Mouse (Mus musculus): ENCODE results near the gene Sccpdh. TPM values are rescaled to one million over a fixed set of nuclear protein-coding genes. Genes with fewer than 3 reads are reported as not detected.
"Not testable (repeated sequence)": the region's sequence is repeated elsewhere in the genome, so short reads cannot be mapped to it uniquely, and the experiment has no call there.

Gene Sccpdh
- total and polyA plus RNA-seq, 2 experiments, result 1.4 to 4.8 TPM

DNA sequence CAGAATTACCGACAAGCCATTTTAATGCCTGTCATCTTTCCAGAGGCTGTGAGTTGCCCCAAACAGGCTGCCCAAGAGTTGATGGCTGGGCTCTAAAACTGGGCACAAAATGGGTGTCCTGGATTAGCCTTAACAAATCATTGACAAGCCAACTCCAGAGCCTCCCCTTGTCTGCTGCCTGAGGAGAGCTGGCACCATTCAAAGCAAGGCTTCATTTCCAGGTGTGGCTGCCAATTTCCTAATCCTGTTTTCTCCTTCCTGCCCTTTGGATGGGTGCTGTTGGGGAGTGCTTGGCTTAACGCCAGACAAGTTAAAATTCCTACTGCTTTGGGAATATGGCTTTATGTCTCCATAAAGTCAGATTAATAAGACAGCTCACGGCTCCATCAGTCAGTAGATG, 23.9 kb upstream of the Sccpdh start:
- Histone ChIP-seq H3K4me3 (ENCODE audit: insufficient read depth, low read depth, low read length) (no peak overlapping the region), H3K36me3 (ENCODE audit: control insufficient read depth, insufficient read depth, low read length) (no peaks in the 10 kb centered on the region), H3K9ac (ENCODE audit: low read depth, low read length) (no peak overlapping the region), H3K27me3 (ENCODE audit: control insufficient read depth, insufficient read depth, low read length) (no peaks in the 10 kb centered on the region), H3K79me2 (ENCODE audit: control insufficient read depth, insufficient read depth, low read length) (no peaks in the 10 kb centered on the region), H3K27ac (replicated peaks; ENCODE audit: insufficient read depth, low read depth, low read length) (no peak overlapping the region), H3K4me1 (ENCODE audit: control insufficient read depth, insufficient read depth, low read length) (peaks cover 1% of the 10 kb centered on the region; the same call in 1 of the 2 replicates)
- peak; percentile 80 for DNase-seq (ENCODE audit: extremely low read depth, low read depth, low spot score)
- TF ChIP-seq CTCF (IDR thresholded peaks at IDR 0.05; ENCODE audit: low read depth, low read length) (no peak), POLR2A (IDR thresholded peaks at IDR 0.05; ENCODE audit: extremely low read depth, insufficient read depth, low read length) (no peak)
- 45% methylated on average over 3 of the region's 3 CpGs for WGBS

DNA sequence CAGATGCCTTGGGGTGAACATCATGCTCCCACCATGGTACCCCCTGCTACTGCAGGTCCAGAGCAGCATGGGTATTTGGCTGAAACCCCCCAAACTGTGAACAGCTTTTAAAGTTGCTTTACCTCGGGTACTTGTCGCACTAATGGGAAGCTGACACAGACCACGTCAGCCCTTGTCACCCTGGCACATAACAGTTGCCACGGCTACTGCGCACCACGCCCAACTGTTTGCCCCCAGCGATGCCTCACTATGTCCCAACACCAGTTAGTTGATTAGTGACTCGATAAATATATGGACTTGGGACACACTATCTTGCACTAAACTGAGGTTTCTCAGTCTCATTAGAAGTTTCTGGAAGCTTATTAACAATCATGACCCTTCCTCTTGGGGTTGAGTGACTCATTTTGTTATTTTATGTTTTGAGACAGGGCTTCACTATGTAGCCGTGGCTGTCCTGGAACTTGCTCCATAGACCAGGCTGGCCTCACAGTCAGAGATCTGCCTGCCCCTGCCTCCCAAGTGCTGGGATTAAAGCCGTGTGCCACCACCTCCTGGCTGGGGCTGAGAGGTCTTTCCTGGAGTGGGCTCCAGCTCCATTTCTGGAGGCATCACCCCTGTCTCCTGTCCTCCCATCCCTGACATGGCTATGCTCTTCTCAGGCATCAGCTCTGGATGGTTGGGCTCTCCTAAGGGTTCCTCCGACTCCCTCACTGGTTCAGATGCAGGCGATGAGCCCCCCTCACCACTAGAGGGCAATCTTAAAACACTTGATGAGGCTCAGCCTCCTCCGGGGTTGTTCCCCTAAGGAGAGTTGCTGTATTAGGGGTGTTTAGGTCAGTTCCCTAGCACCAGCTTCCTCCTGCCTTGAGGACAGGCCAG, 22.7 kb upstream of the Sccpdh start:
- H3K27me3 ChIP-seq (ENCODE audit: control insufficient read depth, insufficient read depth, low read length), result no peaks in the 10 kb centered on the region
- TF ChIP-seq CTCF (IDR thresholded peaks at IDR 0.05; ENCODE audit: low read depth, low read length) (peak; percentile 80), POLR2A (IDR thresholded peaks at IDR 0.05; ENCODE audit: extremely low read depth, insufficient read depth, low read length) (no peak)
- WGBS, result 57% methylated on average over 13 of the region's 13 CpGs
- no peak overlapping the region for H3K9ac ChIP-seq (ENCODE audit: low read depth, low read length)
- DNase-seq (ENCODE audit: extremely low read depth, low read depth, low spot score), result peak; percentile 41
- H3K36me3 ChIP-seq (ENCODE audit: control insufficient read depth, insufficient read depth, low read length), result no peaks in the 10 kb centered on the region
- peaks cover 1% of the 10 kb centered on the region; the same call in 1 of the 2 replicates for H3K4me1 ChIP-seq (ENCODE audit: control insufficient read depth, insufficient read depth, low read length)
- H3K79me2 ChIP-seq (ENCODE audit: control insufficient read depth, insufficient read depth, low read length), result no peaks in the 10 kb centered on the region
- H3K27ac ChIP-seq (replicated peaks; ENCODE audit: insufficient read depth, low read depth, low read length), result no peak overlapping the region
- H3K4me3 ChIP-seq (ENCODE audit: insufficient read depth, low read depth, low read length), result no peak overlapping the region

DNA sequence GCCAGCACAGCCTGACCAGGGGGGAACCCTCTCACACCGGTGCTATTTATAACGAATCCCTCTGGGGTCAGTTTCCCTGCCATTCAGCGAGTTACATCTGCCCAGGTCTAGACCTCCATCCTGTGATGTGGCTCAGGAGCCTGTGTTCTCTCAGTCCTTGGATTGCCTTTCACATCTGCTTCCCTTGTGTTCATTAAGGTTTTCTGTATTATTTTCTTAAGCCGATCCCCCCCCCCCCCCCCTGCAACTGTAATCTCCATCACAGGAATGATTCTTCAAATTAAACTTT, 22.1 kb upstream of the Sccpdh start:
- Histone ChIP-seq H3K27me3 (ENCODE audit: control insufficient read depth, insufficient read depth, low read length) (no peaks in the 10 kb centered on the region), H3K79me2 (ENCODE audit: control insufficient read depth, insufficient read depth, low read length) (no peaks in the 10 kb centered on the region), H3K27ac (replicated peaks; ENCODE audit: insufficient read depth, low read depth, low read length) (no peak overlapping the region), H3K36me3 (ENCODE audit: control insufficient read depth, insufficient read depth, low read length) (no peaks in the 10 kb centered on the region), H3K9ac (ENCODE audit: low read depth, low read length) (no peak overlapping the region), H3K4me1 (ENCODE audit: control insufficient read depth, insufficient read depth, low read length) (peaks cover 1% of the 10 kb centered on the region; the same call in 1 of the 2 replicates), H3K4me3 (ENCODE audit: insufficient read depth, low read depth, low read length) (no peak overlapping the region)
- 18% methylated on average over 4 of the region's 4 CpGs for WGBS
- TF ChIP-seq POLR2A (IDR thresholded peaks at IDR 0.05; ENCODE audit: extremely low read depth, insufficient read depth, low read length) (no peak), CTCF (IDR thresholded peaks at IDR 0.05; ENCODE audit: low read depth, low read length) (no peak)
- DNase-seq (ENCODE audit: extremely low read depth, low read depth, low spot score), result no peak

GRCm38 (mm10) chr1:179648678-179649077, 19.3 kb upstream of the Sccpdh start:
- H3K36me3 ChIP-seq (ENCODE audit: control insufficient read depth, insufficient read depth, low read length); DNase-seq (ENCODE audit: extremely low read depth, low read depth, low spot score); H3K4me1 ChIP-seq (ENCODE audit: control insufficient read depth, insufficient read depth, low read length); H3K27me3 ChIP-seq (ENCODE audit: control insufficient read depth, insufficient read depth, low read length); H3K9ac ChIP-seq (ENCODE audit: low read depth, low read length); H3K4me3 ChIP-seq (ENCODE audit: insufficient read depth, low read depth, low read length); H3K27ac ChIP-seq (replicated peaks; ENCODE audit: insufficient read depth, low read depth, low read length); H3K79me2 ChIP-seq (ENCODE audit: control insufficient read depth, insufficient read depth, low read length): not testable (repeated sequence)
- 60% methylated on average over 4 of the region's 5 CpGs for whole genome bisulfite sequencing

DNA sequence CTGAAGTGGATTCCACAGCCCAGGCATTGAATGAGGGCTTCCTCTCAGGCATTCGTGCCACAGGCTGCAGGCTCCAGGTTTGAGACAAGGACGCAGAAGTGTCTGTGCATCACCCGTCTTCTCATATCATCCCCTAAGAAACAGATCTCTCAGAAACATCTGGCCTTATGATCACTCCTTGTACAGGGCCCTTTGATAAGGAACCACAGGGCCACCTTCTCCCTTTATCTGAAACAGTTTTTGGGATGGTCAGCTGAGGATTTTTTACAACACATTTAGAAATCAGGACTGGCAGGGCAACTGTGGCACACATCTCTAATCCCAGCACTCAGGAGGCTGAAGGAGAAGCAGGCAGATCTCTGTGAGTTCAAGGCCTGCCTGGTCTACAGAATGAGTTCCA, 18.7 kb upstream of the Sccpdh start:
- no peak for DNase-seq (ENCODE audit: extremely low read depth, low read depth, low spot score)
- H3K4me1 ChIP-seq (ENCODE audit: control insufficient read depth, insufficient read depth, low read length), result peaks cover 1% of the 10 kb centered on the region; the same call in 1 of the 2 replicates
- no peak overlapping the region for H3K4me3 ChIP-seq (ENCODE audit: insufficient read depth, low read depth, low read length)
- H3K79me2 ChIP-seq (ENCODE audit: control insufficient read depth, insufficient read depth, low read length), result no peaks in the 10 kb centered on the region
- no peak overlapping the region for H3K27ac ChIP-seq (replicated peaks; ENCODE audit: insufficient read depth, low read depth, low read length)
- no peak overlapping the region for H3K9ac ChIP-seq (ENCODE audit: low read depth, low read length)
- WGBS, result 88% methylated on average over 3 of the region's 3 CpGs
- no peaks in the 10 kb centered on the region for H3K36me3 ChIP-seq (ENCODE audit: control insufficient read depth, insufficient read depth, low read length)
- no peaks in the 10 kb centered on the region for H3K27me3 ChIP-seq (ENCODE audit: control insufficient read depth, insufficient read depth, low read length)
- no peak for TF ChIP-seq POLR2A (IDR thresholded peaks at IDR 0.05; ENCODE audit: extremely low read depth, insufficient read depth, low read length)
- no peak for TF ChIP-seq CTCF (IDR thresholded peaks at IDR 0.05; ENCODE audit: low read depth, low read length)

- Histone ChIP-seq H3K27ac (replicated peaks; ENCODE audit: insufficient read depth, low read depth, low read length) (peak overlapping the region; percentile 13; the same call in 1 of the 2 replicates), H3K4me1 (ENCODE audit: control insufficient read depth, insufficient read depth, low read length) (peaks cover 1% of the 10 kb centered on the region; the same call in 1 of the 2 replicates), H3K9ac (ENCODE audit: low read depth, low read length) (no peak overlapping the region), H3K27me3 (ENCODE audit: control insufficient read depth, insufficient read depth, low read length) (no peaks in the 10 kb centered on the region), H3K4me3 (ENCODE audit: insufficient read depth, low read depth, low read length) (no peak overlapping the region), H3K79me2 (ENCODE audit: control insufficient read depth, insufficient read depth, low read length) (no peaks in the 10 kb centered on the region), H3K36me3 (ENCODE audit: control insufficient read depth, insufficient read depth, low read length) (no peaks in the 10 kb centered on the region)
- TF ChIP-seq POLR2A (IDR thresholded peaks at IDR 0.05; ENCODE audit: extremely low read depth, insufficient read depth, low read length), result no peak
- TF ChIP-seq CTCF (IDR thresholded peaks at IDR 0.05; ENCODE audit: low read depth, low read length), result no peak
- no peak for DNase-seq (ENCODE audit: extremely low read depth, low read depth, low spot score)
- 61% methylated on average over 4 of the region's 4 CpGs for WGBS
Observed at GRCm38 (mm10) chr1:179650284-179650683, 17.7 kb upstream of the Sccpdh start.
